Mouse (Mus musculus) olfactory bulb, adult 2 months (tissue): ENCODE measurements around the gene Kalrn.

ENCODE experiments used
- CTCF ChIP-seq: fragments of 200-500 bp; IDR thresholded peaks from 2 replicates; pipeline ENCODE4 v1.5.1; 2012; ENCODE audit warnings: low read depth, mild to moderate bottlenecking, low read length, moderate library complexity; ENCODE audit not compliant: insufficient read depth
- POLR2A ChIP-seq: fragments of 200-500 bp; IDR thresholded peaks from 2 replicates; pipeline ENCODE4 v1.6.1; 2012; ENCODE audit warnings: mild to moderate bottlenecking, low read depth, low read length, moderate library complexity; ENCODE audit not compliant: insufficient read depth

GRCm38 (mm10) chr16:33953008-33953407, 620.3 kb downstream of the Kalrn start:
- TF ChIP-seq CTCF, result no peak
- no peak for TF ChIP-seq POLR2A
